Mouse (Mus musculus): ENCODE measurements around the gene Caln1. TPM values are rescaled to one million over a fixed set of nuclear protein-coding genes. Genes with fewer than 3 reads are reported as not detected.
A peak's percentile ranks its signal among the peaks of the same experiment; 100 is the strongest.

The Caln1 gene
- polyA plus RNA-seq, 1 experiment from 2014 or later = 0.14 TPM

- WGBS = 87% methylated on average over 9 of the region's 9 CpGs
- no peak overlapping the region for H3K27ac ChIP-seq (ENCODE audit: low read depth, low read length)
- no peaks in the 10 kb centered on the region for H3K27me3 ChIP-seq (replicated peaks; ENCODE audit: control insufficient read depth, insufficient read depth, low read length)
- H3K4me2 ChIP-seq (replicated peaks; ENCODE audit: low read depth) = no peak overlapping the region
- no peak overlapping the region for H3K9ac ChIP-seq (ENCODE audit: low read depth, low read length)
- no peaks in the 10 kb centered on the region for H3K36me3 ChIP-seq (ENCODE audit: control insufficient read depth, insufficient read depth)
- peak; percentile 27 for TF ChIP-seq CTCF (IDR thresholded peaks at IDR 0.05; ENCODE audit: low read depth)
- H3K9me3 ChIP-seq (ENCODE audit: control insufficient read depth) = no peaks in the 10 kb centered on the region
- no peak for ATAC-seq
- H3K4me3 ChIP-seq (ENCODE audit: low read depth, low read length) = no peak overlapping the region
- no peaks in the 10 kb centered on the region for H3K4me1 ChIP-seq (replicated peaks; ENCODE audit: control insufficient read depth, insufficient read depth, low read length)
Measured at GRCm38 (mm10) chr5:130813089-130813488, 443.8 kb downstream of the Caln1 start.

- no peaks in the 10 kb centered on the region for H3K4me1 ChIP-seq (replicated peaks; ENCODE audit: control insufficient read depth, insufficient read depth, low read length)
- 86% methylated on average over 5 of the region's 5 CpGs for WGBS
- H3K9me3 ChIP-seq (ENCODE audit: control insufficient read depth) = no peaks in the 10 kb centered on the region
- no peaks in the 10 kb centered on the region for H3K27me3 ChIP-seq (replicated peaks; ENCODE audit: control insufficient read depth, insufficient read depth, low read length)
- no peak overlapping the region for H3K4me3 ChIP-seq (ENCODE audit: low read depth, low read length)
- no peak for ATAC-seq
- no peak for TF ChIP-seq CTCF (IDR thresholded peaks at IDR 0.05; ENCODE audit: low read depth)
- H3K4me2 ChIP-seq (replicated peaks; ENCODE audit: low read depth) = no peak overlapping the region
- H3K27ac ChIP-seq (ENCODE audit: low read depth, low read length) = no peak overlapping the region
- H3K36me3 ChIP-seq (ENCODE audit: control insufficient read depth, insufficient read depth) = no peaks in the 10 kb centered on the region
- no peak overlapping the region for H3K9ac ChIP-seq (ENCODE audit: low read depth, low read length)
Measured at GRCm38 (mm10) chr5:130815352-130815751, 446.1 kb downstream of the Caln1 start.

GRCm38 (mm10) chr5:130820021-130820648 is 450.9 kb downstream of the Caln1 start:
- WGBS = 69% methylated on average over 4 of the region's 4 CpGs
- Histone ChIP-seq H3K4me2 (replicated peaks; ENCODE audit: low read depth) (no peak overlapping the region), H3K27ac (ENCODE audit: low read depth, low read length) (no peak overlapping the region), H3K27me3 (replicated peaks; ENCODE audit: control insufficient read depth, insufficient read depth, low read length) (no peaks in the 10 kb centered on the region), H3K9ac (ENCODE audit: low read depth, low read length) (no peak overlapping the region), H3K4me3 (ENCODE audit: low read depth, low read length) (no peak overlapping the region), H3K9me3 (ENCODE audit: control insufficient read depth) (no peaks in the 10 kb centered on the region), H3K4me1 (replicated peaks; ENCODE audit: control insufficient read depth, insufficient read depth, low read length) (no peaks in the 10 kb centered on the region), H3K36me3 (ENCODE audit: control insufficient read depth, insufficient read depth) (no peaks in the 10 kb centered on the region)
- ATAC-seq = no peak
- 0 out of 2 replicates have a peak, but pooled peaks have one; percentile 2 for TF ChIP-seq CTCF (IDR thresholded peaks at IDR 0.05; ENCODE audit: low read depth)

GRCm38 (mm10) chr5:130820661-130821060 is 451.4 kb downstream of the Caln1 start:
- Histone ChIP-seq H3K4me3 (ENCODE audit: low read depth, low read length) (no peak overlapping the region), H3K9ac (ENCODE audit: low read depth, low read length) (no peak overlapping the region), H3K27ac (ENCODE audit: low read depth, low read length) (no peak overlapping the region), H3K36me3 (ENCODE audit: control insufficient read depth, insufficient read depth) (no peaks in the 10 kb centered on the region), H3K4me1 (replicated peaks; ENCODE audit: control insufficient read depth, insufficient read depth, low read length) (no peaks in the 10 kb centered on the region), H3K4me2 (replicated peaks; ENCODE audit: low read depth) (no peak overlapping the region), H3K27me3 (replicated peaks; ENCODE audit: control insufficient read depth, insufficient read depth, low read length) (no peaks in the 10 kb centered on the region), H3K9me3 (ENCODE audit: control insufficient read depth) (no peaks in the 10 kb centered on the region)
- 0 out of 2 replicates have a peak, but pooled peaks have one; percentile 0 for TF ChIP-seq CTCF (IDR thresholded peaks at IDR 0.05; ENCODE audit: low read depth)
- ATAC-seq = no peak
- WGBS = 87% methylated on average over 5 of the region's 5 CpGs

GRCm38 (mm10) chr5:130825797-130826196 is 456.5 kb downstream of the Caln1 start:
- Histone ChIP-seq H3K4me2 (replicated peaks; ENCODE audit: low read depth) (no peak overlapping the region), H3K9ac (ENCODE audit: low read depth, low read length) (no peak overlapping the region), H3K4me3 (ENCODE audit: low read depth, low read length) (no peak overlapping the region), H3K4me1 (replicated peaks; ENCODE audit: control insufficient read depth, insufficient read depth, low read length) (no peaks in the 10 kb centered on the region), H3K36me3 (ENCODE audit: control insufficient read depth, insufficient read depth) (no peaks in the 10 kb centered on the region), H3K27ac (ENCODE audit: low read depth, low read length) (no peak overlapping the region), H3K27me3 (replicated peaks; ENCODE audit: control insufficient read depth, insufficient read depth, low read length) (no peaks in the 10 kb centered on the region), H3K9me3 (ENCODE audit: control insufficient read depth) (no peaks in the 10 kb centered on the region)
- no peak for ATAC-seq
- 71% methylated on average over 2 of the region's 2 CpGs for WGBS
- TF ChIP-seq CTCF (IDR thresholded peaks at IDR 0.05; ENCODE audit: low read depth) = no peak

GRCm38 (mm10) chr5:130848562-130848961 is 479.3 kb downstream of the Caln1 start:
- Histone ChIP-seq H3K9me3 (ENCODE audit: control insufficient read depth) (no peaks in the 10 kb centered on the region), H3K27ac (ENCODE audit: low read depth, low read length) (no peak overlapping the region), H3K27me3 (replicated peaks; ENCODE audit: control insufficient read depth, insufficient read depth, low read length) (no peaks in the 10 kb centered on the region), H3K9ac (ENCODE audit: low read depth, low read length) (no peak overlapping the region), H3K4me1 (replicated peaks; ENCODE audit: control insufficient read depth, insufficient read depth, low read length) (no peaks in the 10 kb centered on the region), H3K4me3 (ENCODE audit: low read depth, low read length) (no peak overlapping the region), H3K4me2 (replicated peaks; ENCODE audit: low read depth) (no peak overlapping the region), H3K36me3 (ENCODE audit: control insufficient read depth, insufficient read depth) (no peaks in the 10 kb centered on the region)
- WGBS = 83% methylated on average over 6 of the region's 6 CpGs
- no peak for TF ChIP-seq CTCF (IDR thresholded peaks at IDR 0.05; ENCODE audit: low read depth)
- ATAC-seq = no peak
